Mouse (Mus musculus): ENCODE data around the gene Idnk.

- no peak for TF ChIP-seq CTCF (IDR thresholded peaks at IDR 0.05; ENCODE audit: low read depth, low read length)
- no peak for TF ChIP-seq POLR2AphosphoS5 (IDR thresholded peaks at IDR 0.05; ENCODE audit: insufficient replicate concordance, low read depth, low read length)
- no peak for TF ChIP-seq GATA1 (IDR thresholded peaks at IDR 0.05; ENCODE audit: borderline replicate concordance, low read length)
- no peak for TF ChIP-seq GATA2 (IDR thresholded peaks at IDR 0.05; ENCODE audit: borderline replicate concordance, low read depth, low read length)
Observed at GRCm38 (mm10) chr13:58112601-58113041, 44.8 kb upstream of the Idnk start.

Data from G1E (cell line).